Mouse (Mus musculus): ENCODE results near the gene Prpf6. TPM values are rescaled to one million over a fixed set of nuclear protein-coding genes. Genes with fewer than 3 reads are reported as not detected.

The Prpf6 gene
- total RNA-seq, 2 experiments from 2014 or later, result 13.3 to 68.1 TPM

DNA sequence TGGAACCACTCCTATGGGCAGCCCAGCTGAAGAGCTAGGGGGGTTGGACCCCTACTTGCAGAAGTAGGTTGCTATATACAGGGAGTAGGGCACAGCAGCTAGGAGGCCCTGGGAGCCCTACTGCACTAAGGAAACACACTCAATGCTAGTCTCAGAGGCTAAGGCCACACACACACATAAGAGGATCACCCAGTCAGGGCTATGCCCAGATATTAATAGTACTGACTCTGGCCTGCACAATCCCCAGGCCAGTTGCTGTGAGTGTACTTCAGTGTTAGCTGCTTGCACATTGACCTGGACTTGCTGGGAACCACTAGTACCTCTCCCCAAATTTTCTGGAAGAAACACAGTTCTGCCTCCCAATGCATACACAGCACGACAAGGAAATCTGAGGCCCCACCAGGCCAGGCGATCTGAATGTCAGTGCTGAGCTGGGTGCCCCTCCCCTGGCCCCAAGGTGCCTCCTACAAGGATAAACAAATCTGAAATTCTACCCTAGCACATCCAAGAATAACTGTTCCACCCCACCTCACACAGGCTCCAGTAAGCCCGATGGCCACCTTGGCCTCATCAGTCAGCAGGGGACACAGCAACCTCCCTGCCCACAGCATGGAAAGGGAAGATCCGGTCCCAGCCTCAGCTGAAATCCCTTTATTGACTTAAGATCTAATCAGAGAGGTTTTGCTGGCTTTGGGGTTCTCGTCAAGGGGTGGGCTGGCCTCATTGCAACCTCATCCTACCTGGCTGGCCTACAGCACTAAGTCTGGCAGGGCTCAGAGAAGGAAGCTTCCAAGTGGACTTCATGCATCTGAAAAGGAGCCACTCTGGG is 12.7 kb upstream of the Prpf6 start:
- ATAC-seq (ENCODE audit: poor library complexity, severe bottlenecking), result no peak

- no peak for ATAC-seq (ENCODE audit: poor library complexity, severe bottlenecking)
Measured at GRCm38 (mm10) chr2:181579681-181580080, 12.0 kb upstream of the Prpf6 start.

DNA sequence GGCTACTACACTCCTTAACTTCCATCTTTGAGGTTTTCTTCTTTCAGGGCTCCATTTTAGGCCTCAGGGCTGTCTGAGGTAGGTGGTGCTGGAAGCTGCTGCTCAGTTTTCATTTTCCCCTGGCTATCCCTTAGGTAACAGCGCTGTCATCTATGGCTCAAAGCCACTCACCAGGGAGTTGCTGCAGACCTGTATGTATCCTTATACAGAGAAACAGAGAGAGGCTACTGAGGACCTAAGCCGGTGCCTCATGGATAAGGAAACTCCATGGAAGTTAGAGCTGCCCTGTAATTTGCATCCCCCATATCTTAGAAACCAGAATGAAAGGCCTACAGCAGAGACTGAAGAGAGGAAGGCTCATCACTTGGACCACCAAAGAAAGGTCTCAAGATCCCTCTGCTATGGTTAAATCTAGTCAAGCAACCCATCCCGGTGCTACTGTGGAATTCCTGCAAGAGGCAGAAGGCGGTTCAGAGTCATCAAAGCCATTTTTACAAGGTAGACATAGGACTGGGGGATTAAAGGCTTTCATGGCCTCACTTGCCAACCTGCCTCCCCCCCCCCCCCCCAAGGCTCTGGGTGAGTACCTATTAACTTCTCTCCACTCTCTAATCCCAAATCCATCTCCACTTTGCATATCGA is 11.4 kb upstream of the Prpf6 start:
- no peak for ATAC-seq (ENCODE audit: poor library complexity, severe bottlenecking)

GRCm38 (mm10) chr2:181581016-181581401 is 10.7 kb upstream of the Prpf6 start:
- peak; percentile 86 for ATAC-seq (ENCODE audit: poor library complexity, severe bottlenecking)

GRCm38 (mm10) chr2:181581402-181582120 is 10.1 kb upstream of the Prpf6 start:
- peak; percentile 78 for ATAC-seq (ENCODE audit: poor library complexity, severe bottlenecking)

DNA sequence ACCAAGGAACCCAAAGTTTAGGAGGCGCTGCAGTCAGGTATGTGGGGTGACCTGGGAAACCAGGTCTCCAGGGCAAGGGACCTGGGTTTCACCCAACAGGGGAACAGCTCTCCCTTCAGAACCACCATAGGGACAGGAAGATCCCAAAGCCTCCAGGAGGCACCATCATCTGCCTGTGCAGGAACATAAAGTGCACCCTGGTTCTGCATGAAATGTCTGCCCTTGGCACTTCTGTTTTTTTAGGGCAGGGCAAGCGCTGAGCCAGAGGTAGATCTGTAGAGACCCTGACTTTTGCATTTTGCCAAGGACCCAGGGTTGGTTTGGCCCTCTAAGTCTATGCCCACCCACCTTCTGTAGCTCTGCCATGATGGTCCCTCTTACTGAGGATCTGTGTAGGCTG is 9.3 kb upstream of the Prpf6 start:
- ATAC-seq (ENCODE audit: poor library complexity, severe bottlenecking), result no peak

GRCm38 (mm10) chr2:181582939-181583338 is 8.7 kb upstream of the Prpf6 start:
- no peak for ATAC-seq (ENCODE audit: poor library complexity, severe bottlenecking)

GRCm38 (mm10) chr2:181583460-181584257 is 8.0 kb upstream of the Prpf6 start:
- no peak for ATAC-seq (ENCODE audit: poor library complexity, severe bottlenecking)

GRCm38 (mm10) chr2:181584411-181584942 is 7.2 kb upstream of the Prpf6 start, which contains the start of gene Uckl1:
Uckl1 (minus strand) TSS chr2:181584892.
- ATAC-seq (ENCODE audit: poor library complexity, severe bottlenecking), result no peak

DNA sequence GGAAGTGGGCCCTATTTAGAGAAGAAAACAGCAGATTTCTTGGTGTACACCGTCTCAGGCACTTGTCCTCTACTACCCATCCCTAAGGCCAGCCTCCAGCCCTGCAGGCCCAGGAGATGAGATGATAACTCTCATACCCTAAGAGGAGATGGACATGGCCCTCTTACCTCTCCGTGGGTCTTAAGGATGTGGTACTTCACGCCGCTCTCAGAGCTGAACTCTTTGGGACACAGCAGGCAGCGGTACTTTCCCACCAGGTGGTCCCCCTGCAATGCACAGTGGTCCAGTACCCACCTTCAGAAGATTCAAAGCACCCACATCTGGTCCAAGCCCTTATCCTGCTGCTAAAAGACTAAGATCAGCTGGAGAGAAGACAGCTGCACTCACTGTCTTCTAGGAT is 6.2 kb upstream of the Prpf6 start:
- no peak for ATAC-seq (ENCODE audit: poor library complexity, severe bottlenecking)

DNA sequence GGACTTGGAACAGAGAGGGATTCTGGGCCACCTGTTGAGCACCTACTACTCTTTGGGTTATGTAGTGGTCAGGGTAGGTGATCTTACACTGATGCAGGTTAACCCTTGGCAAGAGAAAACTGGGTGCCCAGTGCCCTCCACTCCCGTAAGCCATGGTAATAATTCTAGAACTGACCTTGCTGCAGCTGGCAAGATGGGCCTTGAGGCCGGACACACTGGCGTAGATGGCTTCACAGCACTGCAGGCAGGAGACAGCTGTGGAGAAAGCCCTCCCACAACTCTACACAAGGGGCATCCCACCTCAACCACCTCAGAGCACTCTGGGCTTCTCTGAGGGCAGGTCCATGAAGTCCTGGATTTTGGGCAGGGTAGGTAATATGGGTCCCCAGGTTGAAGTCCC is 5.5 kb upstream of the Prpf6 start:
- ATAC-seq (ENCODE audit: poor library complexity, severe bottlenecking), result no peak

GRCm38 (mm10) chr2:181587796-181588195 is 3.9 kb upstream of the Prpf6 start:
- ATAC-seq (ENCODE audit: poor library complexity, severe bottlenecking), result no peak

GRCm38 (mm10) chr2:181588229-181588780 is 3.4 kb upstream of the Prpf6 start:
- ATAC-seq (ENCODE audit: poor library complexity, severe bottlenecking), result no peak

- no peak for ATAC-seq (ENCODE audit: poor library complexity, severe bottlenecking)
Measured at GRCm38 (mm10) chr2:181589011-181589731, 2.5 kb upstream of the Prpf6 start.

GRCm38 (mm10) chr2:181589732-181590105 is 1.9 kb upstream of the Prpf6 start:
- no peak for ATAC-seq (ENCODE audit: poor library complexity, severe bottlenecking)

DNA sequence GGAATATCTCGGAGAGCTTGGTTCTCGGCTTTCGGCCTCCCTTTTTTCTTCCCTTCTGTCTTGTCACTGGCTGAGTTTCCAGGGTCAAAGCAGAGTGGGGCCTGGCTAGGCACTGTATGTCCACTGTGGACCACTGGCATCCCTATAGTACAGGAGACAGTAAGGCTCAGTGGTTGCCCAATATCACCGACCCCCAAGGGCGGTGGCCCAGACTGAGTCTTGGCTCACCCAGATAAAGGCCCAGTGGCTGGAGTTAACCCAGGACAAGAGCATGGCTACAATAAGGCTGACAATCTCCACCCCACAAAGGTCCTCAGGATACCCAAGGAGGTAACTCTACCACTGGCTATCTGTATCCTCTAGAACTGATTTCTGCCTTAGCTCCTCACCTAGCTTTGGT is 1.2 kb upstream of the Prpf6 start:
- no peak for ATAC-seq (ENCODE audit: poor library complexity, severe bottlenecking)

- peak; percentile 52 for ATAC-seq (ENCODE audit: poor library complexity, severe bottlenecking)
Measured at GRCm38 (mm10) chr2:181592231-181593041, 768 bp downstream of the Prpf6 start, which contains the start of gene Zfp512b. Zfp512b (minus strand) TSS chr2:181592803.

- peak; percentile 41 for ATAC-seq (ENCODE audit: poor library complexity, severe bottlenecking)
Measured at GRCm38 (mm10) chr2:181593042-181593421, 1.4 kb downstream of the Prpf6 start.

DNA sequence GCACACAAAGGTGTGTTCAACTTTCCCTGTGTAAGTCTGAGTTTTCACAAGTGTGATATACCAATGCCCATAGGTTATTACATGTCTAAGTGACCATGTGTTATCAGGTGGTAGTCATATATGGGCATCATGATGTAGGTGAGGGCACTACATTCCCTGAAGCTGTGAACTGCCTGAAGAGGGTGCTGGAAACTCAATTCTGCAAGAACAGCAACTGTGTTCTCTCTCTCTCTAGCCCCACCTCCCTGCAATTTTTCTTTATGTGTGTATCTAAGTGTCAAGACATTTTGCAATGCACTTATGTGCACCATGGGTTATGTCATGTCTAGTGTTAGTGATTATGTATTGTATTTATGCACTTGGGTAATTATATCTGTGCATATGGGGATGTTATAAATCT is 2.3 kb downstream of the Prpf6 start:
- ATAC-seq (ENCODE audit: poor library complexity, severe bottlenecking), result no peak

Data from megakaryocyte, adult 5-6 weeks (primary cell).